Mouse (Mus musculus): ENCODE results near the gene Gm26992.

GRCm38 (mm10) chrX:103393841-103394240 lies 28.0 kb upstream of the Gm26992 start:
- TF ChIP-seq CTCF (IDR thresholded peaks at IDR 0.05; ENCODE audit: borderline replicate concordance, insufficient read depth, low read length) (no peak), POLR2A (IDR thresholded peaks at IDR 0.05; ENCODE audit: low read depth, low read length) (no peak)

Data from embryonic fibroblast, embryonic 13.5 days (primary cell).